ENCODE assay signal across 17 mouse cellular contexts in genomic region chr11:96321846-96322245, GRCm38 (mm10). TPM values are rescaled to one million over a fixed set of nuclear protein-coding genes. Genes with fewer than 3 reads are reported as not detected.
DNase-seq lines count a peak whose midpoint lies in the region; ATAC-seq and TF ChIP-seq lines count a peak whose summit lies in the region.
"Had no signal": no experiment of that assay in that cellular context is flagged by ENCODE, and none has a peak within 500 bp of the region (broad histone marks: within the 10 kb centered on the region; RNA-seq: fewer than 3 reads in every experiment).

No protein-coding gene starts in this region.

- peaks cover 96% of the 10 kb centered on the region for H3K27me3 ChIP-seq in liver, embryonic 11.5 days (replicated peaks; ENCODE audit: control insufficient read depth, insufficient read depth, low read length)
- H3K27me3 ChIP-seq in liver, postnatal 0 days (ENCODE audit: insufficient read depth, low read length), result peaks cover 66% of the 10 kb centered on the region
- peaks cover 46% of the 10 kb centered on the region for H3K27me3 ChIP-seq in hindbrain, embryonic 15.5 days
- H3K27me3 ChIP-seq in neural tube, embryonic 14.5 days (ENCODE audit: control insufficient read depth, insufficient read depth, low read length), result no peaks in the 10 kb centered on the region
- H3K27me3 ChIP-seq in midbrain, embryonic 16.5 days (ENCODE audit: control insufficient read depth, insufficient read depth, low read depth, low read length), result peaks cover 91% of the 10 kb centered on the region
- H3K27me3 ChIP-seq: Patski had no signal

- TF ChIP-seq CTCF in liver, postnatal 0 days (IDR thresholded peaks at IDR 0.05; ENCODE audit: low read depth), result no peak

- peak; percentile 48 for DNase-seq in adrenal gland, postnatal 10 days
- DNase-seq in adrenal gland, postnatal 4 days (ENCODE audit: low spot score in 2 of 2), result no peak
- DNase-seq in liver, embryonic 11.5 days (ENCODE audit: low spot score), result no peak
- no peak for DNase-seq in liver, postnatal 0 days
- no peak for DNase-seq in yolk sac, embryonic 10.5 days (ENCODE audit: low spot score)
- DNase-seq: cerebellum, postnatal 25 days; kidney, postnatal 25 days; layer of hippocampus, postnatal 36 days had no signal

- peaks cover 4% of the 10 kb centered on the region; the same call in 1 of the 2 replicates for H3K4me1 ChIP-seq in liver, embryonic 11.5 days (replicated peaks; ENCODE audit: control insufficient read depth, insufficient read depth, low read length)
- H3K4me1 ChIP-seq in liver, postnatal 0 days (ENCODE audit: insufficient read depth), result no peaks in the 10 kb centered on the region
- H3K4me1 ChIP-seq in hindbrain, embryonic 15.5 days (replicated peaks), result no peaks in the 10 kb centered on the region; the same call in 1 of the 2 replicates
- peaks cover 61% of the 10 kb centered on the region for H3K4me1 ChIP-seq in neural tube, embryonic 14.5 days (ENCODE audit: control insufficient read depth, insufficient read depth, low read length)
- H3K4me1 ChIP-seq in midbrain, embryonic 16.5 days (ENCODE audit: control insufficient read depth, insufficient read depth, low read length), result no peaks in the 10 kb centered on the region

- H3K4me3 ChIP-seq in liver, embryonic 11.5 days (ENCODE audit: low read depth, low read length), result 0 out of 2 replicates have a peak overlapping the region, but pooled peaks have one; percentile 5
- H3K4me3 ChIP-seq in liver, postnatal 0 days (ENCODE audit: low read depth, low read length), result no peak overlapping the region
- H3K4me3 ChIP-seq in hindbrain, embryonic 15.5 days, result peak overlapping the region; percentile 43
- peak overlapping the region; percentile 95 for H3K4me3 ChIP-seq in neural tube, embryonic 14.5 days (ENCODE audit: low read depth, low read length)
- H3K4me3 ChIP-seq in midbrain, embryonic 16.5 days (ENCODE audit: low read depth, low read length), result no peak overlapping the region
- H3K4me3 ChIP-seq: embryonic facial prominence, embryonic 12.5 days; forebrain, embryonic 10.5 days; limb, embryonic 12.5 days; myocyte had no signal

- H3K4me2 ChIP-seq in liver, embryonic 11.5 days, result peak overlapping the region; percentile 52
- H3K4me2 ChIP-seq in liver, postnatal 0 days (ENCODE audit: low read depth, low read length), result no peak overlapping the region
- H3K4me2 ChIP-seq in hindbrain, embryonic 15.5 days, result peak overlapping the region; percentile 59
- H3K4me2 ChIP-seq in neural tube, embryonic 14.5 days (ENCODE audit: low read depth, low read length), result peak overlapping the region; percentile 100
- no peak overlapping the region for H3K4me2 ChIP-seq in midbrain, embryonic 16.5 days (ENCODE audit: low read length)
- H3K4me2 ChIP-seq: embryonic facial prominence, embryonic 12.5 days; limb, embryonic 12.5 days had no signal

- no peaks in the 10 kb centered on the region for H3K36me3 ChIP-seq in liver, embryonic 11.5 days (ENCODE audit: control insufficient read depth, insufficient read depth, low read length)
- H3K36me3 ChIP-seq in liver, postnatal 0 days (replicated peaks; ENCODE audit: insufficient read depth, low read length), result no peaks in the 10 kb centered on the region
- H3K36me3 ChIP-seq in hindbrain, embryonic 15.5 days, result no peaks in the 10 kb centered on the region
- H3K36me3 ChIP-seq in neural tube, embryonic 14.5 days (ENCODE audit: control insufficient read depth, insufficient read depth, low read length), result peaks cover 6% of the 10 kb centered on the region
- H3K36me3 ChIP-seq in midbrain, embryonic 16.5 days (ENCODE audit: control insufficient read depth, insufficient read depth, low read length), result no peaks in the 10 kb centered on the region
- H3K36me3 ChIP-seq: embryonic facial prominence, embryonic 12.5 days; forebrain, embryonic 10.5 days; limb, embryonic 12.5 days had no signal

- no peaks in the 10 kb centered on the region for H3K9me3 ChIP-seq in liver, embryonic 11.5 days (ENCODE audit: control insufficient read depth, low read length)
- no peaks in the 10 kb centered on the region for H3K9me3 ChIP-seq in liver, postnatal 0 days (ENCODE audit: low read length)
- H3K9me3 ChIP-seq in hindbrain, embryonic 15.5 days, result no peaks in the 10 kb centered on the region
- no peaks in the 10 kb centered on the region for H3K9me3 ChIP-seq in neural tube, embryonic 14.5 days (ENCODE audit: control insufficient read depth, low read length)
- no peaks in the 10 kb centered on the region for H3K9me3 ChIP-seq in midbrain, embryonic 16.5 days (replicated peaks; ENCODE audit: control insufficient read depth, low read length, poor library complexity, severe bottlenecking)
- H3K9me3 ChIP-seq: embryonic facial prominence, embryonic 12.5 days; forebrain, embryonic 10.5 days; limb, embryonic 12.5 days had no signal

- WGBS in liver, embryonic 11.5 days, result 45% methylated on average over 5 of the region's 5 CpGs
- 44% methylated on average over 5 of the region's 5 CpGs for WGBS in liver, postnatal 0 days (ENCODE audit: insufficient replicate concordance)
- 5% methylated on average over 5 of the region's 5 CpGs for WGBS in hindbrain, embryonic 15.5 days
- WGBS in neural tube, embryonic 14.5 days, result 10% methylated on average over 5 of the region's 5 CpGs
- 4% methylated on average over 5 of the region's 5 CpGs for WGBS in midbrain, embryonic 16.5 days

- peak overlapping the region; percentile 37; the same call in 1 of the 2 replicates for H3K9ac ChIP-seq in liver, embryonic 11.5 days (ENCODE audit: low read depth, low read length)
- no peak overlapping the region for H3K9ac ChIP-seq in liver, postnatal 0 days (replicated peaks)
- peak overlapping the region; percentile 65 for H3K9ac ChIP-seq in hindbrain, embryonic 15.5 days
- peak overlapping the region; percentile 100 for H3K9ac ChIP-seq in neural tube, embryonic 14.5 days (replicated peaks; ENCODE audit: low read depth, low read length)
- no peak overlapping the region for H3K9ac ChIP-seq in midbrain, embryonic 16.5 days (ENCODE audit: low read depth, low read length)
- H3K9ac ChIP-seq: embryonic facial prominence, embryonic 12.5 days; limb, embryonic 12.5 days had no signal

- ATAC-seq in liver, embryonic 11.5 days (replicated peaks; ENCODE audit: low FRiP score), result no peak
- ATAC-seq in liver, postnatal 0 days, result no peak
- ATAC-seq in hindbrain, embryonic 15.5 days (ENCODE audit: low FRiP score, low read depth), result no peak
- no peak for ATAC-seq in neural tube, embryonic 14.5 days (ENCODE audit: low read depth)
- ATAC-seq in midbrain, embryonic 16.5 days, result no peak
- ATAC-seq: Patski had no signal

- TF ChIP-seq EP300 in liver, postnatal 0 days (IDR thresholded peaks at IDR 0.05; ENCODE audit: low read depth), result no peak

- peak overlapping the region; percentile 24; the same call in 1 of the 2 replicates for H3K27ac ChIP-seq in liver, embryonic 11.5 days (ENCODE audit: low read depth, low read length)
- H3K27ac ChIP-seq in liver, postnatal 0 days (ENCODE audit: low read depth), result no peak overlapping the region
- peak overlapping the region; percentile 96 for H3K27ac ChIP-seq in hindbrain, embryonic 15.5 days (replicated peaks)
- H3K27ac ChIP-seq in neural tube, embryonic 14.5 days (ENCODE audit: low read depth, low read length), result peak overlapping the region; percentile 100
- no peak overlapping the region for H3K27ac ChIP-seq in midbrain, embryonic 16.5 days (ENCODE audit: low read length)
- H3K27ac ChIP-seq: embryonic facial prominence, embryonic 12.5 days; forebrain, embryonic 10.5 days; limb, embryonic 12.5 days had no signal

RNA-seq across cellular contexts. Expression of gene Hoxb3, which starts 1.3 kb away (rescaled TPM):
- total RNA-seq in adrenal gland, postnatal 10 days (2021), result 10 to 100 TPM; 13.7 to 24.8 TPM
- total RNA-seq in adrenal gland, postnatal 4 days (2021), result 10 to 100 TPM; 40.5 to 44.5 TPM
- 0.97 and 1.3 TPM in 2 replicates for polyA plus RNA-seq in liver, embryonic 11.5 days (2014; fragmentation: Nextera tagmentation; extraction: Ambion mirVana)
- 0.19 and 0.26 TPM in 2 replicates for polyA plus RNA-seq in liver, postnatal 0 days (2015; fragmentation: Nextera tagmentation; extraction: Ambion mirVana)
- 12.8 and 13.2 TPM in 2 replicates for polyA plus RNA-seq in hindbrain, embryonic 15.5 days (2015; fragmentation: Nextera tagmentation; extraction: Ambion mirVana)
- polyA plus RNA-seq in neural tube, embryonic 14.5 days (2014; fragmentation: Nextera tagmentation; extraction: Ambion mirVana), result 13.5 and 13.9 TPM in 2 replicates
- polyA plus RNA-seq in midbrain, embryonic 16.5 days (2015; fragmentation: Nextera tagmentation; extraction: Ambion mirVana), result not detected in 2 replicates
- total RNA-seq: layer of hippocampus, postnatal 36 days had no signal
- polyA plus RNA-seq: forebrain, embryonic 10.5 days; myocyte had no signal

RNA-seq across cellular contexts. Expression of gene Hoxb4, which starts 3.8 kb away (rescaled TPM):
- total RNA-seq in adrenal gland, postnatal 10 days (2021), result 10 to 100 TPM in 1 of 2 experiments, 1 to 10 TPM in 1; 8.4 to 15.9 TPM
- total RNA-seq in adrenal gland, postnatal 4 days (2021), result 10 to 100 TPM; 19.8 to 22.0 TPM
- 0.71 and 1.1 TPM in 2 replicates for polyA plus RNA-seq in liver, embryonic 11.5 days (2014; fragmentation: Nextera tagmentation; extraction: Ambion mirVana)
- 0.22 and 0.27 TPM in 2 replicates for polyA plus RNA-seq in liver, postnatal 0 days (2015; fragmentation: Nextera tagmentation; extraction: Ambion mirVana)
- polyA plus RNA-seq in hindbrain, embryonic 15.5 days (2015; fragmentation: Nextera tagmentation; extraction: Ambion mirVana), result 3.5 and 3.8 TPM in 2 replicates
- 3.4 and 4.1 TPM in 2 replicates for polyA plus RNA-seq in neural tube, embryonic 14.5 days (2014; fragmentation: Nextera tagmentation; extraction: Ambion mirVana)
- polyA plus RNA-seq in midbrain, embryonic 16.5 days (2015; fragmentation: Nextera tagmentation; extraction: Ambion mirVana), result not detected in 2 replicates
- total RNA-seq: layer of hippocampus, postnatal 36 days had no signal
- polyA plus RNA-seq: forebrain, embryonic 10.5 days; myocyte had no signal

RNA-seq across cellular contexts. Expression of gene Hoxb5, which starts 18.7 kb away (rescaled TPM):
- 10 to 100 TPM; 12.1 to 17.1 TPM for total RNA-seq in adrenal gland, postnatal 10 days (2021)
- total RNA-seq in adrenal gland, postnatal 4 days (2021), result 10 to 100 TPM; 26.5 to 27.8 TPM
- polyA plus RNA-seq in liver, embryonic 11.5 days (2014; fragmentation: Nextera tagmentation; extraction: Ambion mirVana), result 3.7 and 4.5 TPM in 2 replicates
- polyA plus RNA-seq in liver, postnatal 0 days (2015; fragmentation: Nextera tagmentation; extraction: Ambion mirVana), result 0.75 and 0.91 TPM in 2 replicates
- 115 and 140 TPM in 2 replicates for polyA plus RNA-seq in hindbrain, embryonic 15.5 days (2015; fragmentation: Nextera tagmentation; extraction: Ambion mirVana)
- 49.1 and 52.4 TPM in 2 replicates for polyA plus RNA-seq in neural tube, embryonic 14.5 days (2014; fragmentation: Nextera tagmentation; extraction: Ambion mirVana)
- polyA plus RNA-seq in midbrain, embryonic 16.5 days (2015; fragmentation: Nextera tagmentation; extraction: Ambion mirVana), result 0.14 TPM in 1 of 2 replicates, not detected in the other
- total RNA-seq: layer of hippocampus, postnatal 36 days had no signal
- polyA plus RNA-seq: forebrain, embryonic 10.5 days; myocyte had no signal

RNA-seq across cellular contexts. Expression of gene Hoxb2, which starts 28.5 kb away (rescaled TPM):
- 10 to 100 TPM; 16.3 to 16.7 TPM for total RNA-seq in adrenal gland, postnatal 10 days (2021)
- total RNA-seq in adrenal gland, postnatal 4 days (2021), result 10 to 100 TPM; 21.0 to 26.0 TPM
- 11.2 and 11.3 TPM in 2 replicates for polyA plus RNA-seq in liver, embryonic 11.5 days (2014; fragmentation: Nextera tagmentation; extraction: Ambion mirVana)
- 0.67 and 1.1 TPM in 2 replicates for polyA plus RNA-seq in liver, postnatal 0 days (2015; fragmentation: Nextera tagmentation; extraction: Ambion mirVana)
- 26.8 and 32.9 TPM in 2 replicates for polyA plus RNA-seq in hindbrain, embryonic 15.5 days (2015; fragmentation: Nextera tagmentation; extraction: Ambion mirVana)
- 45.2 and 48.5 TPM in 2 replicates for polyA plus RNA-seq in neural tube, embryonic 14.5 days (2014; fragmentation: Nextera tagmentation; extraction: Ambion mirVana)
- 0.11 and 0.21 TPM in 2 replicates for polyA plus RNA-seq in midbrain, embryonic 16.5 days (2015; fragmentation: Nextera tagmentation; extraction: Ambion mirVana)
- total RNA-seq: layer of hippocampus, postnatal 36 days had no signal
- polyA plus RNA-seq: forebrain, embryonic 10.5 days; myocyte had no signal

RNA-seq across cellular contexts. Expression of gene Hoxb6, which starts 29.6 kb away (rescaled TPM):
- total RNA-seq in adrenal gland, postnatal 10 days (2021), result 10 to 100 TPM; 23.6 to 29.8 TPM
- total RNA-seq in adrenal gland, postnatal 4 days (2021), result 10 to 100 TPM; 43.6 to 47.9 TPM
- polyA plus RNA-seq in liver, embryonic 11.5 days (2014; fragmentation: Nextera tagmentation; extraction: Ambion mirVana), result 1.9 and 2.4 TPM in 2 replicates
- polyA plus RNA-seq in liver, postnatal 0 days (2015; fragmentation: Nextera tagmentation; extraction: Ambion mirVana), result not detected in 2 replicates
- 52.1 and 66.7 TPM in 2 replicates for polyA plus RNA-seq in hindbrain, embryonic 15.5 days (2015; fragmentation: Nextera tagmentation; extraction: Ambion mirVana)
- 138 and 141 TPM in 2 replicates for polyA plus RNA-seq in neural tube, embryonic 14.5 days (2014; fragmentation: Nextera tagmentation; extraction: Ambion mirVana)
- polyA plus RNA-seq in midbrain, embryonic 16.5 days (2015; fragmentation: Nextera tagmentation; extraction: Ambion mirVana), result not detected in 2 replicates
- total RNA-seq: layer of hippocampus, postnatal 36 days had no signal
- polyA plus RNA-seq: embryonic facial prominence, embryonic 12.5 days; forebrain, embryonic 10.5 days; heart, postnatal 0 days; myocyte had no signal

Comparison
In these comparisons a context has a peak if more than half of its experiments do, and no peak if none do; other contexts are left out.
1. H3K27ac ChIP-seq: peak in liver, embryonic 11.5 days (single experiment), hindbrain, embryonic 15.5 days (single experiment) and neural tube, embryonic 14.5 days (single experiment); none in liver, postnatal 0 days (single experiment) and midbrain, embryonic 16.5 days (single experiment).
2. H3K4me2 ChIP-seq: peak in liver, embryonic 11.5 days (single experiment), hindbrain, embryonic 15.5 days (single experiment) and neural tube, embryonic 14.5 days (single experiment); none in liver, postnatal 0 days (single experiment) and midbrain, embryonic 16.5 days (single experiment).
3. H3K4me3 ChIP-seq: peak in liver, embryonic 11.5 days (single experiment), hindbrain, embryonic 15.5 days (single experiment) and neural tube, embryonic 14.5 days (single experiment); none in liver, postnatal 0 days (single experiment) and midbrain, embryonic 16.5 days (single experiment).
4. H3K9ac ChIP-seq: peak in liver, embryonic 11.5 days (single experiment), hindbrain, embryonic 15.5 days (single experiment) and neural tube, embryonic 14.5 days (single experiment); none in liver, postnatal 0 days (single experiment) and midbrain, embryonic 16.5 days (single experiment).